Mouse (Mus musculus): ENCODE data around the gene Gsto1.

DNA sequence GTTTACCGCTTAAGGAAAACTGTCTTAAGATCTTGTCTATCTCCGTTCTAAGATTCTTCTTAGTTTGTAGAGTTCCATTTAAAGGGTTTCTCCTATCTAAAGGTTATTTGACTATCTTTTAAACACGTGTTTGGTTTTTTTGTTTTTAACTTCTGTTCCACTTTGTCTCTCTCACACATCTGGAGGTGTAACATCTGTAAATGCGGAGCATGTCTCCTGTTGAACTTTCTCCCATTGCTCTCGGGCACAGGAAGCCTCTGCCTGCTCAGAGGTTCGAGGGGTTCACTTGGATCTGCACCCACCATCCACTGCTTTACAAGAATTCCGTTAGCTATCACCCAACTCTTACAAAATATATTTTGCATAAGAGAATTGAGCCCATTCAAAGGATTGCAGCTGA, 26.8 kb downstream of the Gsto1 start:
- TF ChIP-seq GATA1 (IDR thresholded peaks at IDR 0.05; ENCODE audit: borderline replicate concordance, low read length) (no peak), FLI1 (IDR thresholded peaks at IDR 0.05; ENCODE audit: low read length) (no peak)

All from megakaryocyte, embryonic 14.5 days (primary cell).